Mouse (Mus musculus) cerebellum, adult 8-10 months (tissue): ENCODE data around the gene Spdya.
"Not testable (repeated sequence)": the region's sequence is repeated elsewhere in the genome, so short reads cannot be mapped to it uniquely, and the experiment has no call there.

Source experiments
- DNase-seq: peaks from one replicate; pipeline ENCODE4 v3.0.0; 2022

Gene Spdya

DNA sequence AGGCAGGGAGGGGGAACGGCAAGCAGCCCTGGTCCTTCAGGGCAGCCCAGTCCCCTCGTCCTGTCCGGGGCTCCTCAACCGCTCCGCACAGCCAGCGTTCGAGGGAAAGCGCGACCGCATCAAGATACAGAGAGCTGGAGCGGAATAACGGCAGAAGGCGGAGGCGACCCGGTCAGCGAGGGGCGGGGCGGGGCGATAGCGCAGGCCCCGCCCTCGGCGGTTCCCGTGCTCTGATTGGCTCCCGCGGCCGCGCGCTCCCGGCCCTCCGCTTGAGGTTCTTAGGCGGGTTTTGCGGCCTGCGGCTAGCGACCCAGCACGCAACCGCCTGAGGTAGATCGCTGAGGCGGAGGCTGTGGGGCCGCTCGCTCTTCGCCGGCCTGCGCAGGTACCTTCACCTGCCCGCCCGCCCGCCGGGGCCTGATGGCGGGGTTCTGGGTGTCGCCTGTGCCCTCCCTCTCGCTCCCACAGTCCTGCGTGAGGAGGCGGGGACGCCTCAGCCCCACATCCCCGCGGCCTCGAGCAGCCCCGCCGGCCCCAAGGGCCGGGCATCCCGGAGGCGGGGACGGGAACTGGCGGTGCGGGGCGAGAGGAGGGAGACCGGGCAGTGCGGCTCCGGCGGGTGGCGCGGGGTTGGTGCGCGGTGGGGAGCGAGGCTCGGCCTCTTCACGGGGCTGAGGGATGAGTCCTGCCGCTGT, at the start of gene Spdya:
Gene Spdya, plus strand, starts transcription at position 305 of the 695 bp plus-strand sequence.
- peak; percentile 87 for DNase-seq

DNA sequence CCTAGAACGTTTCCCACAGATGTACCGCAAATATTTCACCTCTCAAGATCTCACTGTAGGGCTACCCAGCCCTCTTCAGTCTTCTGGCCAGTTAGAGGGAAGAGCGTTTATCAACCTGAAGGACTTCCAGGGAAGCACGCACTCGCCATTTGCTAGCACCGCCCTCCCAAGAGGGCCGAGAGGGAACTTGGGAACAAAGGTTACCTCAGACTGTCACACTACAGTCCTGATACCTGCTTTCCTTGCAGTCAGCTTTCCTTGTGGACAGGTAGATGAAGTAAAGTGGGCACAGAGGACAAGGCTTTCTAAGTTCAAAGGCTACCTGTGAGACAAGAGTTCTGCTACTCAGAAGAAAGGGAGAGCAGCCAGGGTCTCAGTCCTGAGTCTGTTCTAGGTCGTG, 45.0 kb upstream of the Spdya start:
- DNase-seq = no peak

DNA sequence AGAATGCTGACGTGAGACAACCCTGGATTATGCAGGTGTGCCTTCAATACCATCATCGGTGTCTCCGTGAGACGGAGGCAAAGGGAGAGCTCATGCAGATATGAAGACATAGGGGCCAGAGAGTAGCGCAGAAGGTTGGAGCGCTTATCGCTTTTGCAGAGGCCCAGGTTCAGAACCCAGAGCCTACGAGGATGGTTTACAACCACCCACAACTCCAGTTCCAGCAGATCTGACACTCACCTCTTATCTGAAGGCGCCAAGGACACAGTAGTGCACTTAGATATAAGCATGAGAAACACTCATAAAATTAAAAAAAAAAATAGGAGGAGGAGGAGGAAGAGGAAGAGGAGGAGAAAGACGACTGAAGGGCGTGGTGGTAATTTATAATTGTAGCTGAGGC, 41.6 kb upstream of the Spdya start:
- no peak for DNase-seq

DNA sequence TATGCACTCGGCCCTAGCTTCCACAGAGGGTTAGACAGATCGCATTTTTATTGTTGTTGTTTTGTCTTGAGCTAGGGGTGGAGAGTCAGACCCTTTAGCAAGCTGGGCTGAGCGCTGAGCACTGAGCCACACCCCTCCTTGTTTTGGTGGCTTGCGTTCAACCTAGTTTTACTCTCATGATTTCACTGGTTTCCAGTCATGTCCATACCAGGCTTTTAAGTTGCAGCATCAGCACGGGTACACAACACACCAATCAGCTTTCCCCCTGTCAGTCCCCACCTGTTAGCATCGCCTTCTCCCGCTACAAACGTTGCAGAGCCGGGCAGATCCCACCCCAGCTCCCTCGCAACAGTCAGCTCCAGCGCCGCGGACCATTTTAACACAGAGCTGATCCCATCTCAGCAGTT, 25.6 kb upstream of the Spdya start:
- no peak for DNase-seq

DNA sequence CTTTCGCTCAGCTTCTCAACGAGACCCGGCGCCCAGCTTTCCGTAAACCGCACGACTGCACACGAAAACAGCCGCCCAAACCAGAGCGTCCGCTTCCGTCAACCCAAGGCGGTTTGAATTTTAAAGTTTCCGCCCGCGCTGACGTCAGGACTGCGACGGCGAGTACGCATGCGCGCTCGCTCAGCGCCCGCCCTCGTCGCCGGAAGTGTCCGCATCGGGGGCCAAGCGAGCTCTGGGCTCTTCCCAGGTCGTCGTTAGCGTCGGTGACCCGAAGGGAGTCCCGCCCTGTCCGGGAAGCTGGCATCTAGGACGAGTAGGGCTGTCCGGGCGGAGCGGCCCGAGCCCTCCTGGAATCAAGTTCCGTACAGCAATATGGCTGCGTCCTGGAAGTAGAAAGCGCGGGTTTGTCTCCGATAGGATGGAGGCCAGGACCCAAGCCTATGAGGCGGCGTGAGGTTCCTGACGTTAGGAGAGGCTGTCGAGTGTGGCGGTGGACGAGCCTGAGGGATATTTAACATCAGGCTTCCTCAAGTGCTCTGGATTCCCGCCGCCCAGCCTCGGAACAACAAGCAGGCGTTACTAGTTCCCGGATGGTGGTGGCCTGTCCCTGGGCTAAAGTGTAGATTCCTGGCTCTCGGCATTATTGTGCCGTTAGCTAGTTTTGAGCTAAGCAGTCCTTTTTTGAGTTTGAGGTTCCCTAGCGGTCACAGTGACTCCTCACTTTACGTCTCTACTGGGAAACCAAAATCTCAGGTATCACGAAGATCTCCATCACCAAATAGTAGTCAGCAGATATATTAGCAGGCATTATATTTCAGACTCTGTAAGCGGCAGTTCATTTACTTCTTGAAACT, 24.9 kb upstream of the Spdya start, which contains the start of gene Ndc80:
Gene Ndc80, minus strand, starts transcription at position 147 of the 854 bp plus-strand sequence.
- peak; percentile 92 for DNase-seq

DNA sequence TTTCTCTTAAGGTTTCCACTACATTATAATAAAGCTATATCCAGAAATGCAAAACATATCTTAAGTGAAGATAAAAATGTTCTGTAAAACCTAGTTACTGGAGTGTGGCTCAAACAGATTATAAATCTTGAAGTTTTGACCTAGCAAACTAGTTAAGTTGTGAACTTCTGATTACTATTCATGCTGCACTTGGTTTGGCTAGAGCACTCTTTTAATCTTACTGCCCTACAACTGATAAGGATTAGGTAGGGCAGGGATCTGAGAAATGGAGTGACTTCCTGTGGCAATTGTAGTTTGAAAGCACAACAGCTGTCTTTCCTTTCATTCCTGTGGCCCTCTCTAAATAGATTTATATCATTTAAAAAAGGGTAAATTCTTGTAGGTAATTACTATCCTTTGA, 23.8 kb upstream of the Spdya start:
- DNase-seq = no peak

DNA sequence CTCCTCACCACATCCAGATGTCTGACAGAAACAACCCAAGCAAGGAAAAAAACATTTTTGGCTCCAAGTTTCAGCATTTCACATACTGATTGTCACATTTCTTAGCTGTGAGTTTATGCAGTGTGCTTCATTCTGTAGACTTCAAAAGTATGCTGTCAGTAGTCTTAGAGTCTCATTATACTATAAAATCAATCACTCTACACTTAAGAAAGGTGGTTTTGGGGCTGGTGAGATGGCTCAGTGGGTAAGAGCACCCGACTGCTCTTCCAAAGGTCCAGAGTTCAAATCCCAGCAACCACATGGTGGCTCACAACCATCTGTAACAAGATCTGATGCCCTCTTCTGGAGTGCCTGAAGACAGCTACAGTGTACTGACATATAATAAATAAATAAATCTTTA, 16.3 kb upstream of the Spdya start:
- DNase-seq = not testable (repeated sequence)

DNA sequence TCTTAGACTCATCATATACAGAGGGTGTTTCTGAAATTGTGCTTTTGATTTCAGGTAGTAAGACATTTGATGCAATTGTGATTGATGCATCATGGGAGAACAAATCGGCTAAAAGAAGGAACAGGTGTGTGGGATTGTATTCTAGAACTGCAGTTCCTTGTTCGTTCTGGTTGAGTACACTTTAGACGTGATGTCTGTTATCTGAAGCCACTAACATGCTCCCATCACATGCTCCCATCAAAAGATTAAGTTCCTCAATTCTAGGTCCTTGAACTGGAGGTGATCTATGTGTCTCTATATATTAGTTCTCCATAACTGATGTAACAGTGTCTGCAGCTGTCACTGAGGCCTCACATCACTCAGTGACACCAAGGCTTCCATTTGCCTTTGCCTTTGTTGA, 14.7 kb upstream of the Spdya start:
- no peak for DNase-seq

DNA sequence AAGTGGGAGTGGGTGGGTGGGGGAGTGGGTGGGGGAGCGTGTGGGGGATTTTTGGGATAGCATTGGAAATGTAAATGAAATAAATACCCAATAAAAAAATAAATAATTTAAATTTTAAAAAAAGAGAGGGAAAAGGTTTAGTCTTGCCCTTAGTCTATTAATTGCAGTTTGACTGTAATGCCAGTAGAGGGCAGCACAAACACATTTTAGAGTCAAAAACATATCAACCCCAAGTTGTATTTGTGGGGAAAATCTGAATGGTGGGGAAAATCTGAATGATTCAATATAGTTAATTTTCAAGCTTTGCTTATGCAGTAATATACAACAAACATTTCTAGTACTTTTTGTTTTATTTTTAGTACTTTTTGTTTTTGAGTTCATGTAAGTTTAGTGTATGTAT, 3.3 kb upstream of the Spdya start:
- DNase-seq = peak; percentile 29

DNA sequence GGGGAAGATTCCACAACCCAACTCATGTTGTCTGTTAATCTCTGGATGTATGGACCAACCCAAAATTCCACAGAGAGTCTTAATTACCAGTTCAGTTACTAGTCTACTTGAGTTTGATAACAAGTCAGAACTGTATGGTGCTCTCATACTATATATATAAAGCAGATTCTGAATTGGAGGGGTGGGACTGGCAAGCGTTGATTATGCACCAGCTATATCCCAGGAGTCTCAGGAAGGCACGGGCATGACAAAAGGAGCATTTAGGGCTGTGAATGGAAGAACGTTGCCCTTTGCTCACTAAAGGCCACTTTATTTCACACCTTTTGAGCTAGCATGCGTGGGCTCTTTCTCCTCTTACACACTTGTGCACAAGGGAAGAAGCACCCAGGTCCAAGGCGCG, 511 bp upstream of the Spdya start:
- DNase-seq = no peak

DNA sequence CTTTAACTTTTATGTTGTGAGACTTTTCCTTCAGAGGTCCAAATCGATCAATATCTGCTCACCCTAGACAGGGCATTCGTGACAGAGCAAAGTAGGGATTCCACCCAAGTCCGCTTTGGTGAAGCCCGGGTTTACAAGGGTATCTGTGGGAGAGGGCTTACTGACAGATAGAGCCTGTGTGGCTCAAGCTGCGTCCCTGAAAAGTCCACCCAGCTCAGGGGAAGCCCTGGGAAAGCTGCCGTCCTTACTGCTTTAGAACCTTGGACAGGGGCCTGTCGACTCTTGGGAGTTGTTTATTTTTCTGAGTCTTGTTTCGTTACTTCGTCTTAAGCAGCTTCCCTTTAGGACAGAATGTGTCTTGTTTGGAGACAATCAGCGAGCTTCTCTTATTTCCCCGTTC, 1.0 kb downstream of the Spdya start:
- peak; percentile 8 for DNase-seq

DNA sequence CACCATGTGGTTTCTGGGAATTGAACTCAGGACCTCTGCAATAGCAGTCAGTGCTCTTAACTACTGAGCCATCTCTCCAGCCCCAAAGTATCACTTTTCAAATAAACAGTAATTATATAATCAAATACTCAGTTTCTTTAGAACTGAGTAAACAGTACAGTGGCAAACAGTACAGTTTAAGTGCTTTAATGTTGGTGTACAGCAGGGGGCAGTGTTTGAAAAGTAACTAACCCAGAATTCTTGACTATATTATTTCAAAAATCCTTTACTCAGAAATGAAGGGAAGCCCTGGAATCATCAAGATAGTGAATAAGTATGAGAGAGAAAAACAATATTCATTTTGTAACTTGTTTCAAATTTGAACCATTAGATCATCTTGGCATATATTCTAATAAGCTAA, 9.8 kb downstream of the Spdya start:
- peak; percentile 28 for DNase-seq

DNA sequence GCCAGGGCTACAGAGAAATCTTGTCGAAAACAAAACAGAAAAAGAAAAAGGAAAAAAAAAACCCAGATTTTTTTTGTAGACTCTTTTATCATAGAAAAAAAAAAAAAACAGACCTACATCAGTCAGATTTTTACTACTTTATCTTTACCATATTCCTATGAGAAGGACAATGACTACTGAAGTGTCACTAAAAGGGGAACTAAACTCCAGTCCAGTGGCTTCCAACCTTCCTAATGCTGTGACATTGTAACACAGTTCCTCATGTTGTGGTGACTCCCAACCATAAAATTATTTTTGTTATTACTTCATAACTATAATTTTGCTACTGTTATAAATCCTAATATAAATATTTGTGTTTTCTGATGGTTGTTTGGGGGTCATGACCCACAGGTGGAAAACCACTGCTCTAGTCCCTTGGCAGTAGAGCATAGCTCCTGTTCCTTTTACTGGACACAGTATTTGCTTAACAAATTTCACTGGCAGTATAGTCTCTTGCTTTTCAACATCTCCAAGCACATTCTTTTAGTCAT, 27.4 kb downstream of the Spdya start:
- DNase-seq = no peak

DNA sequence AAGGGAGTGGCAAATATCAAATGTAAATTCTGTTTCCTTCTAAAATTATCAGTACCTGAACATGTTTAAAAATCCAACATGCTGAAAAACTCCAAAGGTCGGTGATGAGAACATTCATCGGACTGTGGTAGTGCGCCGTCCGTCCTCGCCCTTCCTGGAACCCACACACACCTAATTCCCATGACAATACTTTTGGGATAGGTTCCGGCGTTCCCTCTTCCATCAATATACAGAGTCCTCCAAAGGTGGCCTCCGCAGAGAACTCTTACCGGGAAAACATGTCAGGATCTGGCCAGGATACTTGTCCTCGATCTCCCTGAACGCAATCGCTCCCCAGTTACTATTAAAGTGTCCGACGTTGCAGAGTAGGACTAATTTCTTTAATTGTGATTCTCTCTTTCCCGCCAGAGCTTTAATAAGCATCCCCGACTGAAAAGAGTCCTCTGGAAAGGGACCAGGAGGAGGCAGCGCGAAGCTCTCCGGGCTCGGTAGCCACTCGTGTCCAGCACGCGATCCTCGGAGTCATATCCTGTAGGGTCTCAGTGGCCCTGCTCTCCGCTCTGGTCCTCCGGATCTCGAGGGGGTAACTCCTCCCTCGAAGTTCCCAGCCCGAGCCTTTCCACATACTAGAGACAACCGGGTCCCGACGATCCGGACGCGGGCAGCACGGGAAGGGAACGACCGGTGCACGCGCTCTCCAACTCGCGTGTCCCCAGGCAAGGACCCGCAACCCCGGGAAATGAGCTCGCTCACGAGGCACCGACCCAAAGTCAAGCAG, 46.2 kb downstream of the Spdya start:
- DNase-seq = no peak

DNA sequence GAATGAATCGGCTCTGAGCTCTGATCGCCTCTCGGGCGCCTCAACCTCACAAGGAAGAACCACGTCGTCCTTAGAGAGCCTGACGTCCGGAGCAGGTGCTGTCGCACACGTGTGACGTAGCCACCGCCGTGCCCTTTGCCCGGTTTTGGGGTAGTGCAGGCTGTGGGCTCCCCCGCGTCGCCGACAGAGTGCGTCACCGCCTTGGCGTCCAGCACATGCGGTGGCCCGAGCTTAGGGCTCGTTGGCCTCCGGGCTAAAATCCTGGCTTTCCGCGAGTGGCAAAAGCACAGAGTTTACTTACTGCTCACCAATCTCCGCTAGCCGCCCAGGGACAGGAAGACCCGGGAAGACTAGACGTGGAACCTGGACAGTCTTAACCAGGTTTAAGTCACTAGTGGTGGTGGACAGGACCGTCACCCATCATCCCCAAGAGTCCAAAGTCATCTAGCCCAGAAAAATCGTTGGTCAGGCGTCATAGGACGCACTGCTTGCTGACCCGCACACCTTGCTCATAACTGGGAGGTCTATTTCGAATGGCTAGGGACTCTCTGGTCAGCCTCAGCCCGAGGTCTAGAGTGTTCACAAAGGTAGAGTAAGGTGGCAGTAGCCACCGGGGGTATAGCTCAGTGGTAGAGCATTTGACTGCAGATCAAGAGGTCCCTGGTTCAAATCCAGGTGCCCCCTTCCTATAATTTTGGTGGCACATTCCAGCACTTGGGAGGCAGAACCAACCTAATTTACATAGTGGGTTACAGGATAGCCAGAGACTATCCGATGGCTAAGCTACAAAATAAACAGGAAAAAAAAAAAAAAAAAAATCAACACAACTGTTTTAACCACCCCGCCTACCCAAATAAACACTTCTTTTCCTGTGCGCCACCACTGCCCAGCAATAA, 47.0 kb downstream of the Spdya start:
- peak; percentile 92 for DNase-seq

DNA sequence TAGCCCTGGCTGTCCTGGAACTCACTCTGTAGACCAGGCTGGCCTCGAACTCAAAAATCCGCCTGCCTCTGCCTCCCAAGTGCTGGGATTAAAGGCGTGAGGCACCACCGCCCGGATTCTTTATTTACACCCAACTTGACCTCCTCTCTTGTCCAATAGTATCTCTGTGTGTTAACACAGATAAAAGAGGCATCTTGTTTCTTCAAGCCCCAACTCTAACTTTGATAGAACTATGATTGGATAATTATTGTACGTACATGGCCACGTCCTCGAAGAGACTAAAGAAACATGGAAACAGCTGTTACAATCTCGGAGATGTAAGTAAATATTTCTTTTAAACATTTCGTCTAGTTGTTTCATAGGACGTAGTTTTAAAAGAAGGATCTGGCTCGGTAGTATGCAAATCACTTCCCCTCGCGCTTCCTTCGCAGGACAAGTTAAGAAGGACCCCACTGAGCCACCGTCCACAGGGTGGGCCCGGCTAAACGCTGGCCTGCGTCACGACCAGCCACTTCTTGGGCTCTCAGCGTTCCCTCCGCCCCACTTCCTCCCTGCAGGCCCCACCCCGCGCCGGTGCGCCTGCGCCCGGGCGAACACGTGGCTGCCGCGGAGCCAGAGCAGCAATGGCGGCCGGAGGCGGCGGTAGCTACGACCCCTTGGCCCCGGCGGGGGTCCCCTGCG, 63.9 kb downstream of the Spdya start, which contains the start of gene Wdr43:
Gene Wdr43, plus strand, starts transcription at position 258 of the 681 bp plus-strand sequence.
- peak; percentile 94 for DNase-seq

DNA sequence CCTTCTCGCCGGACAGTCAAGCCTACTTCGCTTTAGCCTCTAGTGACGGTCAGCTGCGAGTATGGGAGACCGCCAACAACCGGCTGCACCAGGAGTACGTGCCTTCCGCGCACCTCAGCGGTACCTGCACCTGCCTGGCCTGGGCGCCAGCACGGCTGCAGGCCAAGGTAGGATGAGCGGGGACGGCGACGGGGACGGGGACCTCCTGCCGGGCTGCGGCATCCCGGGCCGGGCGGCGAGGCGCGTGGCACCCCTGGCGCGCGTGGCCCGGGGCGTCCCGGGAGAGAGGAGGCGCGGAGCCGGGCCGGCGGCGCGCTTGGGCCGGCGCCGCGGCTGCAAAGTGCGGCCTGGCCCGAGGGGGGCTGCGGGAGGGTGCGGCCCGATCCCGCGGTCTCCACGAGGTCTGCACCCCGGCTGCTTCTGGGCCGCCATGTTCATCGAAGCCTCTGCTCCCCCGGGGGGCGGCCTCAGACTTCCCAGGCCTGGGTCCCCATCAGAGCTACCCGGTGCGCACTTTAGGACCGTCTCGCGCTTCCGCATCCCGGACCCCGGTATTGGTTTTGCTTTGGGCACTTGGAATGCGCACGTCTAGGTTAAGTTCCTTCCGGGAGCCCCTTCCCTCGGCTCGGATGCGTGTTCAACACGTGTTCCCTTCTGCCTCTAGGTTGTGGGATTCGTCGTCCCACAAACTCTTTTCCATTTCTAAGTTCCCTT, 64.6 kb downstream of the Spdya start:
- peak; percentile 27 for DNase-seq

DNA sequence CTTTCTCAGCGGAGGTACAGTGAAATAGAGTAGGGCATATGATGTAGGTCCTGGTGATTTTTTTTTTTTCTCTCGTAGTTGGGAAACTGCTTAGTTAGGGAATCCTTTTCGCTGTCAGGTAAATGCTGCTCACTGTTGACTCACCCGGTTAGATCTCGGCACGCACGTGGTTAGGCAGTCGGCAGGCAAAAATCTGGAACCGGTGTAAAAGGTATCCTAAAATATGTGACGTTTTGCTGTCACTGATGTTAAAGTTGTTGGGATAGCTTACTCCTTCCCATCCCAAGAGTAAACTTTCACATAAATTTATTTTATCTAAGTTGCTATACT, 65.1 kb downstream of the Spdya start:
- no peak for DNase-seq

DNA sequence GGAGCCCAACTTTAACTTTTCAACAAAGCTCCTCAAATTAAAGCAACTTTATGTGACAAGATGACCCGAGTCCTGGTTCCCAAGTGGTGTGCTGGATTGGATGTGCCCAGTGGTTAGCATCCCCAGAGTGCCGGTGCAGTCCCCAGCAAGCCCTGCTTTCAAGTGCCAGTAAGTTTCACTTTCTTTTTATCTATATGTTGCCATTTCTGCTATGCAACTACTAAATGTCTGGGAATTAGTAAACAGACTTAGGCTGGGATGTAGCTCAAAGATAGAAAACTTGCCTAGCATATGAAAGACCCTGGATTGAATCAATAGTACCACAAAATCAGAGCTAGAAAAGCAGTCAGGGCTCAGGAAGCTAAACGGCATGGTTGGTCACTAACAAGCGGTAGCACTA, 66.1 kb downstream of the Spdya start:
- no peak for DNase-seq

DNA sequence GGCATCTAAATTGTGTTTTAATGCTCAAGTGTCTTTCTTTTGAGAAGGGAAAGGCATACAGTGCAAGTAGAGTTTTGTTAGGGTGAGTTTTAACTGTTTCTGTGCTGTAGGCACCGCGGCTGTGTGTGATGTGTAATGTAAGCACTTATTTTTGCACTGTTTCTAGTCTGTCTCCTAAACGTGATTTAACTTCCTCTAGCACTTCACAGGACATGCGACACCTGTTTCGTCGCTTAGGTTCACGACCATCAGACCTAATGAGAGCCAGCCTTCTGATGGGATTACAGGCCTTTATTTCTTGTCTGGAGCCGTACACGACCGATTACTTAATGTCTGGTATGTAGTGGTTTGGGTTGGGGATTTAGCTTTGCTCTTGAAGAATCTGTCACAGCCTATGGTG, 79.9 kb downstream of the Spdya start:
- no peak for DNase-seq

DNA sequence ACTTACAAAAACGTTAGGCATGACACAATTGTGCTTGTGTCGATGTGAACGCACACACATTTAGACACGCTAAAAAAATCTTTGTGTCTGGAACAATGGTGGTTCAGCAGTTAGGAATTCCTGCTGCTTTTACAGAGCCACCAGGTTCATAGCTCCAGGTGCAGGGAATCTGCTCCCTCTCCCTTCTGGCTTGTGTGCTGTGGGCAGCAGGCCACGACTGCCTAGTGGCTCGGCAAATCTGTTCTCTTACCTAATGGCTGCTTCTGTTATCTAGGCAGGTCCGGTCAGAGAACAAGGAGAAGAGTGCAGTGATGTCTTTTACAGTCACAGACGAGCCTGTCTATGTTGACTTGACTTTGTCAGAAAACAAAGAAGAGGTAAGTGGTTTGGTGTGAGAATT, 81.5 kb downstream of the Spdya start:
- peak; percentile 37 for DNase-seq
